ENCODE assay signal across 8 mouse cellular contexts in genomic region chr16:76371614-76371917, GRCm38 (mm10). TPM values are rescaled to one million over a fixed set of nuclear protein-coding genes. Genes with fewer than 3 reads are reported as not detected.
A peak's percentile ranks its signal among the peaks of the same experiment; 100 is the strongest.
DNase-seq lines count a peak whose midpoint lies in the region; ATAC-seq and TF ChIP-seq lines count a peak whose summit lies in the region.

No protein-coding gene starts in this region.

- TF ChIP-seq CTCF in testis, adult 2 months (IDR thresholded peaks at IDR 0.05; ENCODE audit: control insufficient read depth, insufficient read depth, insufficient replicate concordance, low read depth, low read length), result no peak

- DNase-seq in testis, postnatal 10 days (ENCODE audit: low spot score), result no peak
- no peak for DNase-seq in liver, embryonic 11.5 days (ENCODE audit: low spot score)
- no peak for DNase-seq in right cerebral cortex, postnatal 4 days
- DNase-seq in layer of hippocampus, postnatal 36 days, result no peak
- DNase-seq in cerebellum, adult 9-10 months, result no peak

- peak overlapping the region; percentile 95 for H3K9ac ChIP-seq in liver, embryonic 11.5 days (ENCODE audit: low read depth, low read length)

- H3K9me3 ChIP-seq in erythroblast, embryonic 14.5 days (ENCODE audit: control insufficient read depth, low read length), result no peaks in the 10 kb centered on the region
- no peaks in the 10 kb centered on the region for H3K9me3 ChIP-seq in liver, embryonic 11.5 days (ENCODE audit: control insufficient read depth, low read length)

- H3K4me2 ChIP-seq in liver, embryonic 11.5 days, result peak overlapping the region; percentile 84

- TF ChIP-seq POLR2A in testis, adult 2 months (IDR thresholded peaks at IDR 0.05; ENCODE audit: control insufficient read depth, low read depth, low read length), result no peak

- peaks cover 27% of the 10 kb centered on the region for H3K36me3 ChIP-seq in erythroblast, embryonic 14.5 days (ENCODE audit: control insufficient read depth)
- no peaks in the 10 kb centered on the region for H3K36me3 ChIP-seq in testis, adult 2 months (ENCODE audit: control insufficient read depth, insufficient read depth, low read length)
- peaks cover 4% of the 10 kb centered on the region; the same call in 1 of the 2 replicates for H3K36me3 ChIP-seq in liver, embryonic 11.5 days (ENCODE audit: control insufficient read depth, insufficient read depth, low read length)

- WGBS in liver, embryonic 11.5 days, result 4% methylated on average over 7 of the region's 7 CpGs

- peaks cover 55% of the 10 kb centered on the region for H3K4me1 ChIP-seq in erythroblast, embryonic 14.5 days (ENCODE audit: control insufficient read depth)
- H3K4me1 ChIP-seq in testis, adult 2 months (ENCODE audit: control insufficient read depth, insufficient read depth, low read length), result peaks cover 16% of the 10 kb centered on the region
- H3K4me1 ChIP-seq in liver, embryonic 11.5 days (replicated peaks; ENCODE audit: control insufficient read depth, insufficient read depth, low read length), result peaks cover 34% of the 10 kb centered on the region

- peak overlapping the region; percentile 89 for H3K4me3 ChIP-seq in erythroblast, embryonic 14.5 days (replicated peaks)
- H3K4me3 ChIP-seq in testis, adult 2 months (ENCODE audit: control insufficient read depth, low read depth, low read length), result peak overlapping the region; percentile 95; the same call in 1 of the 2 replicates
- peak overlapping the region; percentile 76 for H3K4me3 ChIP-seq in liver, embryonic 11.5 days (ENCODE audit: low read depth, low read length)

- H3K27me3 ChIP-seq in erythroblast, embryonic 14.5 days (ENCODE audit: control insufficient read depth), result peaks cover 17% of the 10 kb centered on the region
- H3K27me3 ChIP-seq in testis, adult 2 months (ENCODE audit: control insufficient read depth, insufficient read depth, low read length), result no peaks in the 10 kb centered on the region; the same call in none of the 2 replicates
- H3K27me3 ChIP-seq in liver, embryonic 11.5 days (replicated peaks; ENCODE audit: control insufficient read depth, insufficient read depth, low read length), result no peaks in the 10 kb centered on the region

- no peak for ATAC-seq in erythroblast, adult 5-6 weeks (replicated peaks; ENCODE audit: low FRiP score, poor library complexity, severe bottlenecking)
- no peak for ATAC-seq in liver, embryonic 11.5 days (replicated peaks; ENCODE audit: low FRiP score)

- peak overlapping the region; percentile 86 for H3K27ac ChIP-seq in testis, adult 2 months (ENCODE audit: control insufficient read depth, insufficient read depth, low read depth, low read length)
- H3K27ac ChIP-seq in liver, embryonic 11.5 days (ENCODE audit: low read depth, low read length), result peak overlapping the region; percentile 97

RNA-seq across cellular contexts. Expression of gene Nrip1, which starts 2.1 kb away (rescaled TPM):
- 0.55 and 0.77 TPM in 2 replicates for polyA plus RNA-seq in erythroblast, embryonic 14.5 days (2012)
- total RNA-seq in erythroblast, adult 5-6 weeks (2015; ENCODE audit: low replicate concordance), result 66.7 and 71.5 TPM in 2 replicates
- total RNA-seq in erythroblast, adult 5-6 weeks (2017; ENCODE audit: low replicate concordance), result 68.1 and 82.0 TPM in 2 replicates
- polyA plus RNA-seq in testis, adult 2 months (2012; rRNA removed), result 1.8 and 1.9 TPM in 2 replicates
- 35.0 and 37.3 TPM in 2 replicates for polyA plus RNA-seq in liver, embryonic 11.5 days (2014; fragmentation: Nextera tagmentation; extraction: Ambion mirVana)
- 10 to 100 TPM; 55.6 to 60.4 TPM for total RNA-seq in layer of hippocampus, postnatal 36 days (2021)

Comparison
In these comparisons a context has a peak if more than half of its experiments do, and no peak if none do; other contexts are left out.
1. RNA of gene Nrip1, which starts 2.1 kb away (polyA plus RNA-seq): 35.0 to 37.3 TPM in liver, embryonic 11.5 days; 1.8 to 1.9 TPM in testis, adult 2 months and 0.55 to 0.77 TPM in erythroblast, embryonic 14.5 days; every median in the first group is over 10 times any median in the second.
2. Peak in every context shown above with its lines, with median percentiles within 50 percentile points of each other: H3K4me3 ChIP-seq.